Mouse (Mus musculus) ES-Bruce4 (cell line): ENCODE data around the gene Tead3. TPM values are rescaled to one million over a fixed set of nuclear protein-coding genes. Genes with fewer than 3 reads are reported as not detected.
A peak's percentile ranks its signal among the peaks of the same experiment; 100 is the strongest.

Source experiments
- H3K27ac ChIP-seq: 2 replicates; pipeline ENCODE4 v1.5.1; 2012; ENCODE audit warnings: low read length, inconsistent platforms; ENCODE audit not compliant: insufficient read depth
- H3K27me3 ChIP-seq: 2 replicates; pipeline ENCODE4 v1.6.1; 2012; ENCODE audit warnings: mild to moderate bottlenecking, low read length, inconsistent platforms; ENCODE audit not compliant: control insufficient read depth, poor library complexity, insufficient read depth, severe bottlenecking
- H3K36me3 ChIP-seq: 2 replicates; pipeline ENCODE4 v1.6.1; 2012; ENCODE audit warnings: inconsistent platforms, mild to moderate bottlenecking, low read length, moderate library complexity; ENCODE audit not compliant: control insufficient read depth, poor library complexity, insufficient read depth, severe bottlenecking
- H3K4me1 ChIP-seq: one replicate; pipeline ENCODE4 v1.8.1; 2011; ENCODE audit warnings: low read length; ENCODE audit not compliant: control insufficient read depth, insufficient read depth
- H3K4me3 ChIP-seq: 2 replicates; pipeline ENCODE4 v1.5.1; 2011; ENCODE audit warnings: low read depth, mild to moderate bottlenecking, low read length
- H3K9ac ChIP-seq: 2 replicates; pipeline ENCODE4 v1.6.1; 2012; ENCODE audit warnings: low read depth, mild to moderate bottlenecking, inconsistent platforms; ENCODE audit not compliant: poor library complexity, severe bottlenecking
- H3K9me3 ChIP-seq: replicated peaks from 2 replicates; pipeline ENCODE4 v1.6.1; 2012; ENCODE audit warnings: mild to moderate bottlenecking, low read length, inconsistent platforms; ENCODE audit not compliant: control insufficient read depth, poor library complexity, insufficient read depth, severe bottlenecking
- CTCF ChIP-seq: IDR thresholded peaks from one replicate; pipeline ENCODE4 v1.8.1; 2011; ENCODE audit warnings: low read depth, low read length
- EP300 ChIP-seq: IDR thresholded peaks from 2 replicates; pipeline ENCODE4 v1.6.1; 2011; ENCODE audit warnings: low read depth, low read length; ENCODE audit not compliant: insufficient read depth
- POLR2A ChIP-seq: IDR thresholded peaks from one replicate; pipeline ENCODE4 v1.8.1; 2011; ENCODE audit warnings: low read length; ENCODE audit not compliant: insufficient read depth
- polyA plus RNA-seq: library from polyadenylated mRNA; stranded (reverse); fragments of >200 nt; gene quantifications from 2 replicates; pipeline ENCODE4 v1.2.4, GENCODE M21; 2011; ENCODE audit warnings: low read depth; ENCODE audit not compliant: missing spikeins, insufficient read depth, insufficient read length

Tead3 gene
- polyA plus RNA-seq, 1 experiment, result 31.9 TPM

GRCm38 (mm10) chr17:28311366-28312132 is 39.1 kb downstream of the Tead3 start:
- Histone ChIP-seq H3K9ac (no peak overlapping the region), H3K36me3 (no peaks in the 10 kb centered on the region), H3K9me3 (no peaks in the 10 kb centered on the region)

GRCm38 (mm10) chr17:28310831-28311230 is 39.8 kb downstream of the Tead3 start:
- no peak overlapping the region for H3K4me3 ChIP-seq
- H3K27ac ChIP-seq, result no peak overlapping the region
- peaks cover 2% of the 10 kb centered on the region for H3K4me1 ChIP-seq
- H3K27me3 ChIP-seq, result no peaks in the 10 kb centered on the region
- TF ChIP-seq EP300 (no peak), POLR2A (no peak), CTCF (peak; percentile 23)
- no peaks in the 10 kb centered on the region for H3K9me3 ChIP-seq
- H3K9ac ChIP-seq, result no peak overlapping the region
- no peaks in the 10 kb centered on the region for H3K36me3 ChIP-seq

More at GRCm38 (mm10) chr17:28311366-28312132, 39.1 kb downstream of the Tead3 start:
- Histone ChIP-seq H3K27me3 (no peaks in the 10 kb centered on the region), H3K4me3 (no peak overlapping the region), H3K4me1 (peaks cover 2% of the 10 kb centered on the region), H3K27ac (no peak overlapping the region)
- TF ChIP-seq POLR2A (no peak), EP300 (no peak), CTCF (no peak)

GRCm38 (mm10) chr17:28308297-28309195 is 42.1 kb downstream of the Tead3 start:
- Histone ChIP-seq H3K27me3 (no peaks in the 10 kb centered on the region), H3K9me3 (no peaks in the 10 kb centered on the region), H3K27ac (no peak overlapping the region), H3K4me1 (peaks cover 4% of the 10 kb centered on the region), H3K36me3 (no peaks in the 10 kb centered on the region), H3K9ac (no peak overlapping the region), H3K4me3 (no peak overlapping the region)
- TF ChIP-seq EP300, result no peak
- peak; percentile 79 for TF ChIP-seq CTCF
- no peak for TF ChIP-seq POLR2A

GRCm38 (mm10) chr17:28305172-28305571 is 45.4 kb downstream of the Tead3 start:
- Histone ChIP-seq H3K9ac (no peak overlapping the region), H3K4me1 (peaks cover 7% of the 10 kb centered on the region), H3K4me3 (no peak overlapping the region), H3K27me3 (no peaks in the 10 kb centered on the region), H3K9me3 (no peaks in the 10 kb centered on the region), H3K36me3 (no peaks in the 10 kb centered on the region), H3K27ac (no peak overlapping the region)
- TF ChIP-seq EP300 (0 out of 2 replicates have a peak, but pooled peaks have one; percentile 6), POLR2A (no peak)

GRCm38 (mm10) chr17:28300850-28301249 is 49.8 kb downstream of the Tead3 start:
- Histone ChIP-seq H3K27me3 (no peaks in the 10 kb centered on the region), H3K9ac (no peak overlapping the region), H3K9me3 (no peaks in the 10 kb centered on the region), H3K4me3 (no peak overlapping the region), H3K36me3 (no peaks in the 10 kb centered on the region), H3K27ac (no peak overlapping the region), H3K4me1 (peaks cover 12% of the 10 kb centered on the region)
- TF ChIP-seq EP300 (no peak), POLR2A (no peak), CTCF (no peak)

GRCm38 (mm10) chr17:28300323-28300722 is 50.3 kb downstream of the Tead3 start:
- no peaks in the 10 kb centered on the region for H3K36me3 ChIP-seq
- H3K9me3 ChIP-seq, result no peaks in the 10 kb centered on the region
- H3K4me1 ChIP-seq, result peaks cover 12% of the 10 kb centered on the region
- no peaks in the 10 kb centered on the region for H3K27me3 ChIP-seq
- TF ChIP-seq CTCF (no peak), POLR2A (no peak), EP300 (no peak)
- H3K4me3 ChIP-seq, result no peak overlapping the region
- no peak overlapping the region for H3K27ac ChIP-seq
- H3K9ac ChIP-seq, result no peak overlapping the region
